Mouse (Mus musculus) MEL (cell line): Measurements from ENCODE around the gene Gmppb. TPM values are rescaled to one million over a fixed set of nuclear protein-coding genes. Genes with fewer than 3 reads are reported as not detected.

ENCODE experiments used
- DNase-seq: peaks from one replicate; pipeline ENCODE4 v3.0.0; 2011; ENCODE audit warnings: low read depth, low spot score
- H3K27ac ChIP-seq: 2 replicates; pipeline ENCODE4 v1.5.1; 2012; ENCODE audit warnings: low read depth, mild to moderate bottlenecking, control low read depth, low read length, moderate library complexity; ENCODE audit not compliant: control insufficient read depth
- H3K27me3 ChIP-seq, 2 experiments: fragments of 150-350 bp in 1 of 2; sonication (generic) in 1 of 2; 2 replicates each; pipeline ENCODE4 v1.6.1; 2012; ENCODE audit warnings: low read length in 2 of 2, mild to moderate bottlenecking in 2 of 2, improper control_type of control experiment in 1 of 2, moderate library complexity in 1 of 2; ENCODE audit not compliant: insufficient read depth in 2 of 2, control insufficient read depth in 1 of 2
- H3K36me3 ChIP-seq, 2 experiments: 2 replicates each; pipeline ENCODE4 v1.6.1; 2012 to 2014; ENCODE audit warnings: low read length in 2 of 2, improper control_type of control experiment in 1 of 2, inconsistent platforms in 1 of 2, mild to moderate bottlenecking in 1 of 2; ENCODE audit not compliant: insufficient read depth in 2 of 2, control insufficient read depth in 1 of 2
- H3K4me1 ChIP-seq, 2 experiments: fragments of 150-350 bp in 1 of 2; sonication (generic) in 1 of 2; 2 replicates each; pipeline ENCODE4 v1.6.1; 2012; ENCODE audit warnings: low read length in 2 of 2, improper control_type of control experiment in 1 of 2, mild to moderate bottlenecking in 1 of 2; ENCODE audit not compliant: insufficient read depth in 2 of 2, control insufficient read depth in 1 of 2
- H3K4me3 ChIP-seq, 2 experiments: fragments of 150-350 bp in 1 of 2; sonication (generic) in 1 of 2; 2 replicates each; pipeline ENCODE4 v1.5.1; 2012; ENCODE audit warnings: low read depth in 2 of 2, low read length in 2 of 2, mild to moderate bottlenecking in 2 of 2, moderate library complexity in 2 of 2, control low read depth in 1 of 2, improper control_type of control experiment in 1 of 2; ENCODE audit not compliant: control insufficient read depth in 1 of 2, insufficient read depth in 1 of 2
- H3K79me2 ChIP-seq: 2 replicates; pipeline ENCODE4 v1.6.1; 2012; ENCODE audit warnings: mild to moderate bottlenecking, low read length, moderate library complexity; ENCODE audit not compliant: control insufficient read depth, poor library complexity, insufficient read depth
- H3K9ac ChIP-seq: 2 replicates; pipeline ENCODE4 v1.6.1; 2012; ENCODE audit warnings: low read depth, mild to moderate bottlenecking, control low read depth, low read length, moderate library complexity; ENCODE audit not compliant: control insufficient read depth, poor library complexity, severe bottlenecking
- H3K9me3 ChIP-seq: fragments of 150-350 bp; sonication (generic); replicated peaks from 2 replicates; pipeline ENCODE4 v1.6.1; 2012; ENCODE audit warnings: mild to moderate bottlenecking, low read length, improper control_type of control experiment, moderate library complexity; ENCODE audit not compliant: insufficient read depth
- BHLHE40 ChIP-seq: IDR thresholded peaks from 2 replicates; pipeline ENCODE4 v1.6.1; 2012; ENCODE audit warnings: low read depth, mild to moderate bottlenecking, inconsistent platforms, low read length, improper control_type of control experiment, borderline replicate concordance
- CHD1 ChIP-seq: IDR thresholded peaks from 2 replicates; pipeline ENCODE4 v1.6.1; 2012; ENCODE audit warnings: low read depth, mild to moderate bottlenecking, inconsistent platforms, low read length, improper control_type of control experiment
- CHD2 ChIP-seq: IDR thresholded peaks from 2 replicates; pipeline ENCODE4 v1.6.1; 2011; ENCODE audit warnings: low read length, improper control_type of control experiment
- ELF1 ChIP-seq: IDR thresholded peaks from 2 replicates; pipeline ENCODE4 v1.6.1; 2014; ENCODE audit warnings: low read depth, mild to moderate bottlenecking, inconsistent platforms, low read length, improper control_type of control experiment, moderate library complexity
- GABPA ChIP-seq: IDR thresholded peaks from 2 replicates; pipeline ENCODE4 v1.6.1; 2012; ENCODE audit warnings: low read depth, mild to moderate bottlenecking, inconsistent platforms, low read length, improper control_type of control experiment, moderate library complexity
- JUND ChIP-seq: IDR thresholded peaks from 2 replicates; pipeline ENCODE4 v1.6.1; 2011; ENCODE audit warnings: low read depth, mild to moderate bottlenecking, improper control_type of control experiment, low read length
- KAT2A ChIP-seq: conservative IDR thresholded peaks from 2 replicates; pipeline ENCODE4 v1.6.1; 2012; ENCODE audit warnings: low read depth, low read length, improper control_type of control experiment, inconsistent platforms
- MEF2A ChIP-seq: IDR thresholded peaks from 2 replicates; pipeline ENCODE4 v1.6.1; 2014; ENCODE audit warnings: low read depth, mild to moderate bottlenecking, inconsistent platforms, low read length, improper control_type of control experiment; ENCODE audit not compliant: poor library complexity, insufficient replicate concordance, severe bottlenecking; ENCODE audit errors: extremely low read depth
- MXI1 ChIP-seq: IDR thresholded peaks from 2 replicates; pipeline ENCODE4 v1.6.1; 2011; ENCODE audit warnings: mild to moderate bottlenecking, low read depth, low read length, improper control_type of control experiment
- MYB ChIP-seq: IDR thresholded peaks from 2 replicates; pipeline ENCODE4 v1.6.1; 2011; ENCODE audit warnings: mild to moderate bottlenecking, low read depth, low read length, improper control_type of control experiment
- MYC ChIP-seq: IDR thresholded peaks from 2 replicates; pipeline ENCODE4 v1.6.1; 2011; ENCODE audit warnings: low read depth, mild to moderate bottlenecking, low read length, improper control_type of control experiment, moderate library complexity
- NELFE ChIP-seq: IDR thresholded peaks from 2 replicates; pipeline ENCODE4 v1.6.1; 2011; ENCODE audit warnings: low read depth, low read length, improper control_type of control experiment
- POLR2A ChIP-seq, 2 experiments: IDR thresholded peaks; 2 replicates each; pipeline ENCODE4 v1.6.1; 2011 to 2012; ENCODE audit warnings: low read length in 2 of 2, mild to moderate bottlenecking in 2 of 2, control low read depth in 1 of 2, improper control_type of control experiment in 1 of 2, low read depth in 1 of 2, moderate library complexity in 1 of 2; ENCODE audit not compliant: control insufficient read depth in 1 of 2, insufficient read depth in 1 of 2, poor library complexity in 1 of 2
- POLR2AphosphoS2 ChIP-seq: IDR thresholded peaks from 2 replicates; pipeline ENCODE4 v1.6.1; 2011; ENCODE audit warnings: low read length, improper control_type of control experiment
- POLR2AphosphoS5 ChIP-seq: IDR thresholded peaks from 2 replicates; pipeline ENCODE4 v1.6.1; 2012; ENCODE audit warnings: low read depth, borderline replicate concordance, mild to moderate bottlenecking, inconsistent platforms, low read length, moderate library complexity, mixed read lengths
- RAD21 ChIP-seq: IDR thresholded peaks from 2 replicates; pipeline ENCODE4 v1.6.1; 2011; ENCODE audit warnings: mild to moderate bottlenecking, low read depth, low read length, improper control_type of control experiment
- RCOR1 ChIP-seq: IDR thresholded peaks from 2 replicates; pipeline ENCODE4 v1.6.1; 2012; ENCODE audit warnings: low read depth, mild to moderate bottlenecking, inconsistent platforms, low read length, improper control_type of control experiment
- SMC3 ChIP-seq: IDR thresholded peaks from 2 replicates; pipeline ENCODE4 v1.6.1; 2011; ENCODE audit warnings: low read depth, low read length, improper control_type of control experiment
- TCF12 ChIP-seq: IDR thresholded peaks from 2 replicates; pipeline ENCODE4 v1.6.1; 2014; ENCODE audit warnings: low read depth, mild to moderate bottlenecking, inconsistent platforms, low read length, improper control_type of control experiment, moderate library complexity
- USF1 ChIP-seq: IDR thresholded peaks from 2 replicates; pipeline ENCODE4 v1.6.1; 2014; ENCODE audit warnings: low read depth, mild to moderate bottlenecking, inconsistent platforms, low read length, improper control_type of control experiment, moderate library complexity
- ZC3H11A ChIP-seq: IDR thresholded peaks from 2 replicates; pipeline ENCODE4 v1.6.1; 2012; ENCODE audit warnings: low read depth, mild to moderate bottlenecking, inconsistent platforms, low read length, improper control_type of control experiment
- ZKSCAN1 ChIP-seq: IDR thresholded peaks from 2 replicates; pipeline ENCODE4 v1.6.1; 2012; ENCODE audit warnings: low read depth, mild to moderate bottlenecking, inconsistent platforms, low read length, improper control_type of control experiment, moderate library complexity
- ZMIZ1 ChIP-seq: IDR thresholded peaks from 2 replicates; pipeline ENCODE4 v1.6.1; 2012; ENCODE audit warnings: low read depth, mild to moderate bottlenecking, inconsistent platforms, low read length, improper control_type of control experiment, moderate library complexity
- polyA plus RNA-seq, 2 experiments: library from polyadenylated mRNA; stranded (reverse) in 1 of 2; unstranded in 1 of 2; fragments of >175 nt in 1 of 2; fragments of >200 nt in 1 of 2; gene quantifications; 2 replicates each; pipeline versions ENCODE4 v1.2.1 to v1.2.4; 2012; ENCODE audit warnings: low replicate concordance in 2 of 2, low read depth in 1 of 2; ENCODE audit not compliant: insufficient read length in 2 of 2, insufficient read depth in 1 of 2, missing spikeins in 1 of 2
- total RNA-seq: library from RNA; depleted of rRNA; stranded (reverse); fragments of 300-350 nt; gene quantifications from 2 replicates; pipeline ENCODE4 v1.2.3, GENCODE M21; 2012

Gene Gmppb
- total and polyA plus RNA-seq, 3 experiments = 26.2 to 38.1 TPM; not detected in 1

DNA sequence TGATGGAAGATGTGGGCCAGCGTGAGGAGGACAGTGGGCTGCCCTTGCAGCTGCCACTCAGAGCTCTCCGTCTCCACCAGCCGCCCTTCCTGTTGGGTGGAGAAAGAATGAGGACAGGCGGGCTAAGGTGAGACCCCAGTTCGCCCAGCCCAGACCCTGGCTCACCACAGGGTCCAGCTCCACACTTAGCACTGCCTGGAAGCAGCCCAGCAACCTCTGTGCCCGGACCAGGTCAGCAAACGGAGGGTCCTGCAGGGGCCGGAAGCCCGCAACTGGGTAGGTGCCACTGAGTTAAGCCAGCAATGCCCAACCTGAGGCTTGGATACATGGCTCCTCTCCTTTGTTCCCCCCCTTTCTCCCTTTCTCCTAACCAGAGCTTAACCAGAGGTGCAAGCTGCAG, 20.0 kb downstream of the Gmppb start (continued):
- TF ChIP-seq POLR2A (IDR thresholded peaks at IDR 0.05; ENCODE audit: control insufficient read depth in 1 of 2, insufficient read depth in 1 of 2, low read depth in 1 of 2, low read length in 2 of 2, poor library complexity in 1 of 2) (no peak), USF1 (no peak), KAT2A (no peak), POLR2AphosphoS2 (no peak)

DNA sequence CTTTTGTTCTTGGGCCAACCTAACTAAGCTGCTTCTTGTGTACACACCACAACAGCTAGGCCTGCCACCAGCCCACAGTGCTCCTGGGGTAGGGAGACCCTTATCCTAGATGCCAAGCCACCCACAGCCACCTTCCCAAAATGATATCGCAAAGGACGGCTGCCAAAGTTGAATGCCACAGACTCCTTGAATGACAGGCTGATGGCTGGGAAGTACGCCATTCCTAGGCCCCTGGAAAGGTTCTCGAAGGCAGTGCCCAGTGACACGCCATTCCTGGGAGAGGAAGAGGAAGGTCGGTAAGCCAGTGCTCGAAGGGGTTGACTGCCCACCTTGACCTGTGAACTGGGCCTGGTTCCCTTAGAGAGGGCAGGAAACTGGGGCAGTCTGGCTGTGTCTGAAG, 20.5 kb downstream of the Gmppb start:
- Histone ChIP-seq H3K27ac (no peak overlapping the region), H3K9ac (no peak overlapping the region), H3K27me3 (no peaks in the 10 kb centered on the region), H3K4me3 (no peak overlapping the region), H3K9me3 (no peaks in the 10 kb centered on the region), H3K4me1 (no peaks in the 10 kb centered on the region), H3K36me3 (no peaks in the 10 kb centered on the region; a peak in 1 of 4 replicates), H3K79me2 (no peaks in the 10 kb centered on the region)
- no peak for TF ChIP-seq RCOR1
- no peak for TF ChIP-seq USF1
- TF ChIP-seq KAT2A = no peak
- TF ChIP-seq MXI1 = no peak
- no peak for TF ChIP-seq MEF2A
- no peak for DNase-seq

DNA sequence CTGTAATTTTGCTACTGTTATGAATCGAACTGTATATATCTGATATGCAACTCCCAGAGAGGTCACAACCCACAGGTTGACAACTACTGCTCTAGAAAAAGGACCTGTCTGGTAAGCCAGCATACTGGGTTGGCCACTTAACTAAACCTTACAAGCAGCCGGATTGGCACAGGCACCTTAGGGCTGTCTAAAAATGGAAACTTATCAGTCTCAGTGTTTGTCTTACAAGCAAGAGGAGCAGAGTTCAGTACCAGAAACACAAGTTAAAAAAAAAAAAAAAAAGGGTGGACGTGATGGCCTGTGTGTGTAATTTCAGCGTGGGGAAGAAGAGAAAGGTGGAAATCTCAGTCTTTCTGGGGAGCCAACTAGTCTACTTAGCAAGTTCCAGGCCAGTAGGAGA, 22.8 kb downstream of the Gmppb start:
- Histone ChIP-seq H3K4me3 (no peak overlapping the region), H3K36me3 (no peaks in the 10 kb centered on the region; a peak in 1 of 4 replicates), H3K4me1 (no peaks in the 10 kb centered on the region), H3K27ac (no peak overlapping the region), H3K9ac (no peak overlapping the region), H3K27me3 (no peaks in the 10 kb centered on the region), H3K9me3 (no peaks in the 10 kb centered on the region), H3K79me2 (no peaks in the 10 kb centered on the region)
- TF ChIP-seq CHD2 (no peak), KAT2A (no peak), JUND (no peak), ELF1 (no peak), CHD1 (no peak)
- DNase-seq = no peak

DNA sequence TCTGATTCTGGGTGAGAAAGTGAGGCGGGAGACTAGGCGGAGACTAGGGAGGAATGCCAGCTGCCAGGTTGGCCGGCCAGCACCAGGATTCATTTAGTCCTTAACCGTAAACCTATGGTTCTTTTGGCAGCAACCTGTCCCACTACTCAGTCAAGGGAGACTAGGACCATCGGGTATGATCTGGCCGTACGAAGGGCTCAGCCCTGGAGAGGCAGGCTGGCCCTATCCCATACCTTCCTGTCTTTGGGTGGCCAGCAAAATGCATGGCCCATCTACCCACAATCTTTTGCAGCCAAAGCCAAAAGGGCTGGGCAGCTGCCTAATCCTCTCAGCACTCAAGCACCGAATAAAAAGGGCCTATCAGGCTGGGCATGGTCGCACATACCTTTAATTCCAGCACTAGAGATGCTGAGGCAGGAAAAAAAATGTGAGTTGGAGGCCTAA, 23.5 kb downstream of the Gmppb start:
- H3K36me3 ChIP-seq = no peaks in the 10 kb centered on the region; a peak in 1 of 4 replicates
- no peak overlapping the region for H3K4me3 ChIP-seq
- H3K79me2 ChIP-seq = no peaks in the 10 kb centered on the region
- TF ChIP-seq MYC (no peak), ZMIZ1 (no peak), SMC3 (no peak), POLR2AphosphoS5 (no peak), RCOR1 (no peak), BHLHE40 (no peak), ZC3H11A (no peak), ZKSCAN1 (no peak), NELFE (no peak), KAT2A (no peak), MYB (no peak), GABPA (no peak), RAD21 (no peak), TCF12 (no peak)
- no peak overlapping the region for H3K27ac ChIP-seq
- no peak for DNase-seq
- no peak overlapping the region for H3K9ac ChIP-seq
- H3K27me3 ChIP-seq = no peaks in the 10 kb centered on the region
- H3K9me3 ChIP-seq = no peaks in the 10 kb centered on the region
- H3K4me1 ChIP-seq = no peaks in the 10 kb centered on the region
